Mouse (Mus musculus) midbrain, embryonic 11.5 days (tissue): ENCODE results near the gene H1fnt. TPM values are rescaled to one million over a fixed set of nuclear protein-coding genes. Genes with fewer than 3 reads are reported as not detected.

ENCODE experiments used
- ATAC-seq: fragments of 200-750 bp; cut with Nextera tagmentation; 2 replicates; pipeline ENCODE4 v1.8.0; 2017; ENCODE audit warnings: moderate TSS enrichment, moderate library complexity; ENCODE audit not compliant: low FRiP score
- DNase-seq: peaks from one replicate; pipeline ENCODE4 v3.0.0; 2015; ENCODE audit warnings: low spot score; ENCODE audit errors: missing footprints
- H3K27ac ChIP-seq: fragments of 300-500 bp; sonication (generic); 2 replicates; pipeline ENCODE4 v1.5.1; 2014; ENCODE audit warnings: low read depth, low read length
- H3K27me3 ChIP-seq: fragments of 300-500 bp; sonication (generic); 2 replicates; pipeline ENCODE4 v1.6.1; 2014; ENCODE audit warnings: mild to moderate bottlenecking, low read length, moderate library complexity, mixed read lengths; ENCODE audit not compliant: control insufficient read depth, insufficient read depth
- H3K36me3 ChIP-seq: fragments of 300-500 bp; sonication (generic); 2 replicates; pipeline ENCODE4 v1.6.1; 2014; ENCODE audit warnings: mild to moderate bottlenecking, low read length, moderate library complexity, mixed read lengths; ENCODE audit not compliant: control insufficient read depth, insufficient read depth
- H3K4me1 ChIP-seq: fragments of 300-500 bp; sonication (generic); 2 replicates; pipeline ENCODE4 v1.6.1; 2014; ENCODE audit warnings: low read length; ENCODE audit not compliant: control insufficient read depth, insufficient read depth
- H3K4me2 ChIP-seq: fragments of 300-500 bp; sonication (generic); 2 replicates; pipeline ENCODE4 v1.6.1; 2014; ENCODE audit warnings: mild to moderate bottlenecking, moderate library complexity
- H3K4me3 ChIP-seq: fragments of 300-500 bp; sonication (generic); 2 replicates; pipeline ENCODE4 v1.5.1; 2014; ENCODE audit warnings: low read depth, low read length
- H3K9ac ChIP-seq: fragments of 300-500 bp; sonication (generic); 2 replicates; pipeline ENCODE4 v1.6.1; 2014; ENCODE audit warnings: low read length
- H3K9me3 ChIP-seq: fragments of 300-500 bp; sonication (generic); 2 replicates; pipeline ENCODE4 v1.6.1; 2016; ENCODE audit warnings: low read length; ENCODE audit not compliant: control insufficient read depth
- WGBS: fragments of 180-500 bp; shearing (Covaris S2); extraction: QIAGEN DNeasy Blood & Tissue Kit; methylation state at CpG from one replicate; pipeline ENCODE4 v1.1.7; 2014; 5-methylcytosine and 5-hydroxymethylcytosine counted together
- polyA plus RNA-seq: library from polyadenylated mRNA; unstranded; fragments of >200 nt; fragmentation: Nextera tagmentation; extraction: Ambion mirVana; gene quantifications from 2 replicates; pipeline ENCODE4 v1.2.1, GENCODE M21; 2014

The H1fnt gene
- not detected in 2 replicates for polyA plus RNA-seq

GRCm38 (mm10) chr15:98257193-98257592 lies at the start of gene H1fnt:
Gene H1fnt, minus strand, starts transcription at chr15:98257293.
- 85% methylated on average over 8 of the region's 8 CpGs for WGBS
- no peak within 1 kb of the TSS for H3K27ac ChIP-seq
- no peak within 1 kb of the TSS for H3K4me2 ChIP-seq
- H3K36me3 ChIP-seq: no peaks in the 10 kb centered on the region
- no peaks in the 10 kb centered on the region for H3K4me1 ChIP-seq
- ATAC-seq: no peak
- H3K4me3 ChIP-seq: no peak within 1 kb of the TSS
- no peak within 1 kb of the TSS for H3K9ac ChIP-seq
- no peaks in the 10 kb centered on the region for H3K27me3 ChIP-seq
- no peaks in the 10 kb centered on the region for H3K9me3 ChIP-seq
- DNase-seq: no peak

GRCm38 (mm10) chr15:98295628-98296551 lies 38.8 kb upstream of the H1fnt start, which contains the start of gene Zfp641:
Gene Zfp641, minus strand, starts transcription at chr15:98296161.
- peak within 1 kb of the TSS; percentile 83 for H3K9ac ChIP-seq
- ATAC-seq (peak; percentile 76), DNase-seq (peak; percentile 93)
- no peaks in the 10 kb centered on the region for H3K36me3 ChIP-seq
- H3K4me3 ChIP-seq: peak within 1 kb of the TSS; percentile 72
- H3K4me2 ChIP-seq: peak within 1 kb of the TSS; percentile 90
- 3% methylated on average over 43 of the region's 60 CpGs for WGBS
- no peaks in the 10 kb centered on the region for H3K9me3 ChIP-seq
- H3K27me3 ChIP-seq: no peaks in the 10 kb centered on the region
- H3K27ac ChIP-seq: no peak within 1 kb of the TSS
- H3K4me1 ChIP-seq: no peaks in the 10 kb centered on the region

GRCm38 (mm10) chr15:98293651-98294050 lies 36.6 kb upstream of the H1fnt start:
- Histone ChIP-seq H3K27me3 (no peaks in the 10 kb centered on the region), H3K27ac (no peak overlapping the region), H3K4me1 (no peaks in the 10 kb centered on the region), H3K9me3 (no peaks in the 10 kb centered on the region), H3K9ac (no peak overlapping the region), H3K4me3 (no peak overlapping the region), H3K4me2 (no peak overlapping the region), H3K36me3 (no peaks in the 10 kb centered on the region)
- DNase-seq: no peak
- WGBS: 88% methylated on average over 8 of the region's 8 CpGs
- ATAC-seq: no peak

- WGBS: 60% methylated on average over 12 of the region's 12 CpGs
- no peaks in the 10 kb centered on the region for H3K36me3 ChIP-seq
- no peaks in the 10 kb centered on the region for H3K4me1 ChIP-seq
- no peak overlapping the region for H3K4me2 ChIP-seq
- H3K27me3 ChIP-seq: no peaks in the 10 kb centered on the region
- no peak overlapping the region for H3K9ac ChIP-seq
- ATAC-seq (no peak), DNase-seq (peak; percentile 44)
- no peaks in the 10 kb centered on the region for H3K9me3 ChIP-seq
- H3K27ac ChIP-seq: no peak overlapping the region
- no peak overlapping the region for H3K4me3 ChIP-seq
Observed at GRCm38 (mm10) chr15:98288566-98288965, 31.5 kb upstream of the H1fnt start.

GRCm38 (mm10) chr15:98286418-98286817 lies 29.3 kb upstream of the H1fnt start:
- WGBS: 83% methylated on average over 7 of the region's 7 CpGs
- Histone ChIP-seq H3K4me2 (no peak overlapping the region), H3K9me3 (no peaks in the 10 kb centered on the region), H3K4me3 (no peak overlapping the region), H3K27me3 (no peaks in the 10 kb centered on the region), H3K9ac (no peak overlapping the region), H3K4me1 (no peaks in the 10 kb centered on the region), H3K27ac (no peak overlapping the region), H3K36me3 (no peaks in the 10 kb centered on the region)
- no peak for ATAC-seq
- DNase-seq: no peak

- Histone ChIP-seq H3K27me3 (no peaks in the 10 kb centered on the region), H3K36me3 (no peaks in the 10 kb centered on the region), H3K9me3 (no peaks in the 10 kb centered on the region), H3K4me2 (no peak overlapping the region), H3K4me3 (no peak overlapping the region), H3K27ac (no peak overlapping the region), H3K4me1 (no peaks in the 10 kb centered on the region), H3K9ac (no peak overlapping the region)
- ATAC-seq (no peak), DNase-seq (no peak)
- 84% methylated on average over 7 of the region's 7 CpGs for WGBS
Observed at GRCm38 (mm10) chr15:98257776-98258175, 683 bp upstream of the H1fnt start.

- no peak overlapping the region for H3K4me2 ChIP-seq
- H3K27ac ChIP-seq: no peak overlapping the region
- no peaks in the 10 kb centered on the region for H3K9me3 ChIP-seq
- no peak overlapping the region for H3K4me3 ChIP-seq
- DNase-seq: no peak
- no peak for ATAC-seq
- H3K27me3 ChIP-seq: no peaks in the 10 kb centered on the region
- 92% methylated on average over 13 of the region's 13 CpGs for WGBS
- no peaks in the 10 kb centered on the region for H3K4me1 ChIP-seq
- no peak overlapping the region for H3K9ac ChIP-seq
- H3K36me3 ChIP-seq: no peaks in the 10 kb centered on the region
Observed at GRCm38 (mm10) chr15:98256271-98256670, 822 bp downstream of the H1fnt start.

- H3K9me3 ChIP-seq: no peaks in the 10 kb centered on the region
- no peaks in the 10 kb centered on the region for H3K36me3 ChIP-seq
- ATAC-seq: no peak
- H3K27me3 ChIP-seq: no peaks in the 10 kb centered on the region
- no peak overlapping the region for H3K4me3 ChIP-seq
- no peak overlapping the region for H3K27ac ChIP-seq
- WGBS: 93% methylated on average over 4 of the region's 4 CpGs
- no peak overlapping the region for H3K4me2 ChIP-seq
- DNase-seq: no peak
- no peak overlapping the region for H3K9ac ChIP-seq
- H3K4me1 ChIP-seq: no peaks in the 10 kb centered on the region
Observed at GRCm38 (mm10) chr15:98235442-98235841, 21.7 kb downstream of the H1fnt start.

- no peaks in the 10 kb centered on the region for H3K9me3 ChIP-seq
- 86% methylated on average over 4 of the region's 4 CpGs for WGBS
- H3K27ac ChIP-seq: no peak within 1 kb of the TSS
- H3K36me3 ChIP-seq: no peaks in the 10 kb centered on the region
- no peak within 1 kb of the TSS for H3K9ac ChIP-seq
- ATAC-seq: no peak
- H3K4me1 ChIP-seq: no peaks in the 10 kb centered on the region
- DNase-seq: no peak
- H3K4me3 ChIP-seq: no peak within 1 kb of the TSS
- no peaks in the 10 kb centered on the region for H3K27me3 ChIP-seq
- no peak within 1 kb of the TSS for H3K4me2 ChIP-seq
Observed at GRCm38 (mm10) chr15:98234350-98234749, 22.7 kb downstream of the H1fnt start, which contains the start of gene Olfr286. Gene Olfr286, minus strand, starts transcription at chr15:98234450.
